Mouse (Mus musculus): ENCODE measurements at regions not wholly inside any gene's neighbourhood (a gene's known extent, or its start where the extent isn't known, plus 50 kb on each side); places are given as distances from the start of the nearest gene placed in this dataset.

DNA sequence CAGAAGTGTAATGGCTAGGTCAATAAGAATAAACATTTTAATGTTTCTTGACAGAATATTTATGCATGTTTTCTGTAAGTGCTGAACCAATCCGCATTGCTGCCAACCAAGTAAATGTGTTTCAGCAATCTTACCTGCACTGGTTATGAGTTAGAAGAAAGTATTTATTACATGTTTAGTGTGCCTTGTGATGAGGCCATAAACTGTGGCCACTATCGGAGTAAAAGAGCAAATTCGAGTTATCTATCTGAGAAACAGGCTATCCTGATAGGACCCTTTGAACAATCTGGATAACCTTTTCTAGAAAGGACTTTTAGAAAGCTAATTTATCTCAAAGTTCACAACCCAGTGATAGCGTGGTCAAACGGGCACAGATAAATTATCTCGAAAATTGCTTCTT is 488.7 kb upstream of the Gcfc2 start:
- no peak for DNase-seq (ENCODE audit: low read depth, low spot score)
- Histone ChIP-seq H3K27ac (ENCODE audit: control insufficient read depth, low read depth, low read length) (no peak overlapping the region), H3K9ac (ENCODE audit: control insufficient read depth, low read depth, low read length, poor library complexity, severe bottlenecking) (no peak overlapping the region), H3K79me2 (ENCODE audit: control insufficient read depth, insufficient read depth, low read length, poor library complexity) (no peaks in the 10 kb centered on the region), H3K4me1 (ENCODE audit: control insufficient read depth in 1 of 2, insufficient read depth in 2 of 2, low read length in 2 of 2) (no peaks in the 10 kb centered on the region), H3K36me3 (ENCODE audit: control insufficient read depth in 1 of 2, insufficient read depth in 2 of 2, low read length in 2 of 2) (no peaks in the 10 kb centered on the region), H3K4me3 (ENCODE audit: control insufficient read depth in 1 of 2, insufficient read depth in 1 of 2, low read depth in 2 of 2, low read length in 2 of 2) (no peak overlapping the region), H3K27me3 (ENCODE audit: control insufficient read depth in 1 of 2, insufficient read depth in 2 of 2, low read length in 2 of 2) (no peaks in the 10 kb centered on the region), H3K9me3 (replicated peaks; ENCODE audit: insufficient read depth, low read length) (no peaks in the 10 kb centered on the region)
- TF ChIP-seq MYC (IDR thresholded peaks at IDR 0.05; ENCODE audit: low read depth, low read length) = no peak
- no peak for TF ChIP-seq POLR2AphosphoS2 (IDR thresholded peaks at IDR 0.05; ENCODE audit: low read length)
- TF ChIP-seq ZC3H11A (IDR thresholded peaks at IDR 0.05; ENCODE audit: low read depth, low read length) = no peak

- Histone ChIP-seq H3K9ac (ENCODE audit: control insufficient read depth, low read depth, low read length, poor library complexity, severe bottlenecking) (no peak overlapping the region), H3K79me2 (ENCODE audit: control insufficient read depth, insufficient read depth, low read length, poor library complexity) (no peaks in the 10 kb centered on the region), H3K36me3 (ENCODE audit: control insufficient read depth in 1 of 2, insufficient read depth in 2 of 2, low read length in 2 of 2) (no peaks in the 10 kb centered on the region), H3K27me3 (ENCODE audit: control insufficient read depth in 1 of 2, insufficient read depth in 2 of 2, low read length in 2 of 2) (no peaks in the 10 kb centered on the region), H3K4me3 (ENCODE audit: control insufficient read depth in 1 of 2, insufficient read depth in 1 of 2, low read depth in 2 of 2, low read length in 2 of 2) (no peak overlapping the region), H3K27ac (ENCODE audit: control insufficient read depth, low read depth, low read length) (no peak overlapping the region), H3K9me3 (replicated peaks; ENCODE audit: insufficient read depth, low read length) (no peaks in the 10 kb centered on the region), H3K4me1 (ENCODE audit: control insufficient read depth in 1 of 2, insufficient read depth in 2 of 2, low read length in 2 of 2) (no peaks in the 10 kb centered on the region)
- TF ChIP-seq UBTF (IDR thresholded peaks at IDR 0.05; ENCODE audit: borderline replicate concordance, insufficient read depth, low read depth, low read length) = no peak
- TF ChIP-seq TCF12 (IDR thresholded peaks at IDR 0.05; ENCODE audit: low read depth, low read length) = no peak
- TF ChIP-seq ELF1 (IDR thresholded peaks at IDR 0.05; ENCODE audit: low read depth, low read length) = no peak
- TF ChIP-seq KAT2A (conservative IDR thresholded peaks at IDR 0.05; ENCODE audit: low read depth, low read length) = no peak
- TF ChIP-seq NRF1 (IDR thresholded peaks at IDR 0.05; ENCODE audit: insufficient read depth, low read depth, low read length, poor library complexity, severe bottlenecking) = no peak
- TF ChIP-seq MAX (IDR thresholded peaks at IDR 0.05; ENCODE audit: low read length) = no peak
- no peak for TF ChIP-seq EP300 (IDR thresholded peaks at IDR 0.05; ENCODE audit: low read depth in 1 of 2, low read length in 2 of 2)
- TF ChIP-seq BHLHE40 (IDR thresholded peaks at IDR 0.05; ENCODE audit: borderline replicate concordance, low read depth, low read length) = no peak
- DNase-seq (ENCODE audit: low read depth, low spot score) = no peak
These were observed 484.3 kb upstream of the Gcfc2 start for GRCm38 (mm10) chr6:81438951-81439722.

- no peak overlapping the region for H3K27ac ChIP-seq (ENCODE audit: control insufficient read depth, low read depth, low read length)
- no peaks in the 10 kb centered on the region for H3K79me2 ChIP-seq (ENCODE audit: control insufficient read depth, insufficient read depth, low read length, poor library complexity)
- TF ChIP-seq GATA1 (IDR thresholded peaks at IDR 0.05; ENCODE audit: low read depth, low read length) (no peak), POLR2AphosphoS5 (IDR thresholded peaks at IDR 0.05; ENCODE audit: borderline replicate concordance, low read depth, low read length) (no peak), KAT2A (conservative IDR thresholded peaks at IDR 0.05; ENCODE audit: low read depth, low read length) (no peak), USF2 (IDR thresholded peaks at IDR 0.05; ENCODE audit: borderline replicate concordance in 1 of 2, insufficient read depth in 1 of 2, low read depth in 1 of 2, low read length in 2 of 2) (no peak)
These were observed 482.1 kb upstream of the Gcfc2 start for GRCm38 (mm10) chr6:81441396-81441795.

More at GRCm38 (mm10) chr6:81441396-81441795, 482.1 kb upstream of the Gcfc2 start:
- Histone ChIP-seq H3K36me3 (ENCODE audit: control insufficient read depth in 1 of 2, insufficient read depth in 2 of 2, low read length in 2 of 2) (no peaks in the 10 kb centered on the region), H3K4me3 (ENCODE audit: control insufficient read depth in 1 of 2, insufficient read depth in 1 of 2, low read depth in 2 of 2, low read length in 2 of 2) (no peak overlapping the region), H3K9me3 (replicated peaks; ENCODE audit: insufficient read depth, low read length) (no peaks in the 10 kb centered on the region), H3K4me1 (ENCODE audit: control insufficient read depth in 1 of 2, insufficient read depth in 2 of 2, low read length in 2 of 2) (no peaks in the 10 kb centered on the region), H3K27me3 (ENCODE audit: control insufficient read depth in 1 of 2, insufficient read depth in 2 of 2, low read length in 2 of 2) (no peaks in the 10 kb centered on the region), H3K9ac (ENCODE audit: control insufficient read depth, low read depth, low read length, poor library complexity, severe bottlenecking) (no peak overlapping the region)
- no peak for DNase-seq (ENCODE audit: low read depth, low spot score)

Data from MEL (cell line).